Mouse (Mus musculus) heart, postnatal 0 days (tissue): ENCODE measurements around the gene 8030411F24Rik.

Source experiments
- CTCF ChIP-seq: IDR thresholded peaks from 2 replicates; pipeline ENCODE4 v1.5.1; 2016; ENCODE audit warnings: antibody characterized with exemption, control low read depth, low read depth
- EP300 ChIP-seq: IDR thresholded peaks from 2 replicates; pipeline ENCODE4 v1.6.1; 2016; ENCODE audit warnings: antibody characterized with exemption, low read depth

- TF ChIP-seq CTCF (no peak), EP300 (no peak)
Measured at GRCm38 (mm10) chr2:148743001-148743400, 38.8 kb upstream of the 8030411F24Rik start.
